Comparison of ENCODE assay signal across 10 mouse cellular contexts in the genomic region with DNA sequence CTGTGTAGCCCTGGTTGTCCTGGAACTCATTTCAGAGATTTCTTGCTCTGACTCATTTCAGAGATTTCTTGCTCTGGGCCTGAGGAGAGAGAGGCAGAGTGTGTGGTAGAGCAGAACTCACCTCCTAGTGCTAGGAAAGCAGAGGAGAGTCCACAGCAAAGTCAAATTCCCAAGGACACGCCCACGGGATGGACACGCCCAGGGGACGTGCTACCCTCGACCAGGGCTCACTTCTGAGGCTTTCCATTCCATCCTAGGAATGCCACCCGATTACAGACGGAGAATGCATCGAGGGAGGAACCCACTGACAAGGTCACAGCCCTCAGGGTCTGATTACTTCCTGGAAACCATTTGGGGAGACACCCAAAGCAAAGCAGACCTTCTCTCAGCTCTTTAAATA. TPM values are rescaled to one million over a fixed set of nuclear protein-coding genes. Genes with fewer than 3 reads are reported as not detected.
DNase-seq lines count a peak whose midpoint lies in the region; ATAC-seq lines count a peak whose summit lies in the region.
"Had no signal": no experiment of that assay in that cellular context is flagged by ENCODE, and none has a peak within 500 bp of the region (broad histone marks: within the 10 kb centered on the region; RNA-seq: fewer than 3 reads in every experiment).

No protein-coding gene starts in this region.

- 28% methylated on average over 8 of the region's 8 CpGs for WGBS in hindbrain, embryonic 10.5 days
- WGBS in hindbrain, embryonic 13.5 days = 36% methylated on average over 8 of the region's 8 CpGs

- H3K36me3 ChIP-seq in hindbrain, embryonic 10.5 days = no peaks in the 10 kb centered on the region
- H3K36me3 ChIP-seq in hindbrain, embryonic 13.5 days = no peaks in the 10 kb centered on the region
- H3K36me3 ChIP-seq: heart, embryonic 13.5 days; neural tube, embryonic 12.5 days had no signal

- no peak overlapping the region for H3K4me2 ChIP-seq in hindbrain, embryonic 13.5 days
- H3K4me2 ChIP-seq: heart, embryonic 13.5 days; neural tube, embryonic 12.5 days had no signal

- no peak overlapping the region for H3K4me3 ChIP-seq in hindbrain, embryonic 10.5 days
- no peak overlapping the region for H3K4me3 ChIP-seq in hindbrain, embryonic 13.5 days
- H3K4me3 ChIP-seq: heart, embryonic 13.5 days; neural tube, embryonic 12.5 days had no signal

- no peak for ATAC-seq in hindbrain, embryonic 13.5 days (ENCODE audit: low FRiP score)
- ATAC-seq in megakaryocyte progenitor cell, adult 5-6 weeks (replicated peaks; ENCODE audit: poor library complexity) = no peak

- H3K9me3 ChIP-seq in hindbrain, embryonic 10.5 days = no peaks in the 10 kb centered on the region
- no peaks in the 10 kb centered on the region for H3K9me3 ChIP-seq in hindbrain, embryonic 13.5 days
- H3K9me3 ChIP-seq: heart, embryonic 13.5 days; neural tube, embryonic 12.5 days had no signal

- H3K9ac ChIP-seq in hindbrain, embryonic 13.5 days = no peak overlapping the region
- H3K9ac ChIP-seq: heart, embryonic 13.5 days; neural tube, embryonic 12.5 days had no signal

- H3K4me1 ChIP-seq in hindbrain, embryonic 10.5 days (replicated peaks) = peaks cover 4% of the 10 kb centered on the region; the same call in 1 of the 2 replicates
- no peaks in the 10 kb centered on the region for H3K4me1 ChIP-seq in hindbrain, embryonic 13.5 days (replicated peaks)
- H3K4me1 ChIP-seq: neural tube, embryonic 12.5 days had no signal

- DNase-seq in hindbrain, embryonic 10.5 days (ENCODE audit: low spot score) = peak; percentile 20
- peak; percentile 73 for DNase-seq in embryo, embryonic 10 days (ENCODE audit: low spot score)
- DNase-seq in heart, postnatal 4 days = peak; percentile 58
- peak; percentile 51 for DNase-seq in lung, postnatal 25 days (ENCODE audit: low spot score)
- no peak for DNase-seq in spleen, postnatal 10 days (ENCODE audit: low spot score in 2 of 2)
- DNase-seq in cerebellum, postnatal 36 days = no peak

- H3K27ac ChIP-seq in hindbrain, embryonic 10.5 days = no peak overlapping the region
- no peak overlapping the region for H3K27ac ChIP-seq in hindbrain, embryonic 13.5 days
- H3K27ac ChIP-seq: heart, embryonic 13.5 days; neural tube, embryonic 12.5 days had no signal

- H3K27me3 ChIP-seq in hindbrain, embryonic 10.5 days (ENCODE audit: insufficient read depth, poor library complexity, severe bottlenecking) = no peaks in the 10 kb centered on the region
- no peaks in the 10 kb centered on the region for H3K27me3 ChIP-seq in hindbrain, embryonic 13.5 days
- H3K27me3 ChIP-seq: heart, embryonic 13.5 days; neural tube, embryonic 12.5 days had no signal

RNA-seq across cellular contexts. Expression of a gene that starts 39.9 kb away (rescaled TPM):
- 2.4 and 2.9 TPM in 2 replicates for polyA plus RNA-seq in hindbrain, embryonic 10.5 days (2016; fragmentation: Nextera tagmentation; extraction: Ambion mirVana)
- polyA plus RNA-seq in hindbrain, embryonic 13.5 days (2015; fragmentation: Nextera tagmentation; extraction: Ambion mirVana) = 4.6 and 5.0 TPM in 2 replicates
- total RNA-seq in heart, postnatal 4 days (2021) = 100 to 1,000 TPM; 112 to 123 TPM
- total RNA-seq in megakaryocyte progenitor cell, adult 5-6 weeks (2015) = 0.02 TPM in 1 of 2 replicates, not detected in the other
- total RNA-seq in megakaryocyte progenitor cell, adult 5-6 weeks (2017) = not detected in 2 replicates

Comparison
In these comparisons a context has a peak if more than half of its experiments do, and no peak if none do; other contexts are left out.
1. DNase-seq: peak in hindbrain, embryonic 10.5 days (single experiment), embryo, embryonic 10 days (single experiment), heart, postnatal 4 days (single experiment) and lung, postnatal 25 days (single experiment); none in spleen, postnatal 10 days (0 of 2) and cerebellum, postnatal 36 days (0 of 2).
2. RNA of a gene that starts 39.9 kb away (total RNA-seq): 112 to 123 TPM in heart, postnatal 4 days; 0.02 TPM in megakaryocyte progenitor cell, adult 5-6 weeks; every median in the first group is over 100 times any median in the second.